Mouse (Mus musculus) E14TG2a.4 (cell line): ENCODE measurements around the gene Cbx1.
A peak's percentile ranks its signal among the peaks of the same experiment; 100 is the strongest.
"Not testable (repeated sequence)": the region's sequence is repeated elsewhere in the genome, so short reads cannot be mapped to it uniquely, and the experiment has no call there.

ENCODE experiments used
- H3K27me3 ChIP-seq: 2 replicates; pipeline ENCODE4 v1.6.1; 2014; ENCODE audit warnings: low read length, control low read depth; ENCODE audit not compliant: insufficient read depth
- H3K36me3 ChIP-seq: 2 replicates; pipeline ENCODE4 v1.6.1; 2014; ENCODE audit warnings: low read length, control low read depth; ENCODE audit not compliant: insufficient read depth
- H3K4me1 ChIP-seq: replicated peaks from 2 replicates; pipeline ENCODE4 v1.6.1; 2014; ENCODE audit warnings: low read depth, low read length, control low read depth
- H3K4me3 ChIP-seq: replicated peaks from 2 replicates; pipeline ENCODE4 v1.5.1; 2014; ENCODE audit warnings: mild to moderate bottlenecking, low read length
- H3K9me3 ChIP-seq: 2 replicates; pipeline ENCODE4 v1.6.1; 2014; ENCODE audit warnings: low read length, control low read depth
- CTCF ChIP-seq: conservative IDR thresholded peaks from 2 replicates; pipeline ENCODE4 v1.5.1; 2014; ENCODE audit warnings: low read length
- NANOG ChIP-seq: IDR thresholded peaks from 2 replicates; pipeline ENCODE4 v1.6.1; 2014; ENCODE audit warnings: borderline replicate concordance, low read length, mixed read lengths
- POU5F1 ChIP-seq: IDR thresholded peaks from 2 replicates; pipeline ENCODE4 v1.6.1; 2014; ENCODE audit warnings: low read length, borderline replicate concordance

The Cbx1 gene

GRCm38 (mm10) chr11:96839428-96839827, 50.5 kb downstream of the Cbx1 start:
- H3K27me3 ChIP-seq = no peaks in the 10 kb centered on the region
- TF ChIP-seq CTCF (no peak), POU5F1 (no peak), NANOG (no peak)
- H3K4me3 ChIP-seq = no peak overlapping the region
- no peaks in the 10 kb centered on the region for H3K36me3 ChIP-seq
- H3K4me1 ChIP-seq = peaks cover 65% of the 10 kb centered on the region
- no peaks in the 10 kb centered on the region for H3K9me3 ChIP-seq

GRCm38 (mm10) chr11:96839877-96840276, 51.0 kb downstream of the Cbx1 start:
- no peaks in the 10 kb centered on the region for H3K9me3 ChIP-seq
- H3K36me3 ChIP-seq = no peaks in the 10 kb centered on the region
- no peak for TF ChIP-seq NANOG
- TF ChIP-seq POU5F1 = no peak
- no peak for TF ChIP-seq CTCF
- no peak overlapping the region for H3K4me3 ChIP-seq
- H3K27me3 ChIP-seq = no peaks in the 10 kb centered on the region
- H3K4me1 ChIP-seq = peaks cover 68% of the 10 kb centered on the region

- H3K4me1 ChIP-seq = peaks cover 66% of the 10 kb centered on the region
- no peaks in the 10 kb centered on the region for H3K27me3 ChIP-seq
- H3K36me3 ChIP-seq = no peaks in the 10 kb centered on the region
- TF ChIP-seq NANOG = no peak
- TF ChIP-seq CTCF = no peak
- no peak for TF ChIP-seq POU5F1
- H3K9me3 ChIP-seq = no peaks in the 10 kb centered on the region
- H3K4me3 ChIP-seq = no peak overlapping the region
These were observed 51.4 kb downstream of the Cbx1 start for GRCm38 (mm10) chr11:96840290-96840689.

GRCm38 (mm10) chr11:96843627-96844026, 54.7 kb downstream of the Cbx1 start:
- H3K4me3 ChIP-seq = no peak overlapping the region
- H3K9me3 ChIP-seq = no peaks in the 10 kb centered on the region
- peaks cover 1% of the 10 kb centered on the region; the same call in 1 of the 2 replicates for H3K27me3 ChIP-seq
- no peaks in the 10 kb centered on the region for H3K36me3 ChIP-seq
- peaks cover 48% of the 10 kb centered on the region for H3K4me1 ChIP-seq
- TF ChIP-seq CTCF (no peak), NANOG (no peak), POU5F1 (no peak)

GRCm38 (mm10) chr11:96847240-96847639, 58.3 kb downstream of the Cbx1 start:
- H3K36me3 ChIP-seq = no peaks in the 10 kb centered on the region
- no peak for TF ChIP-seq NANOG
- no peak for TF ChIP-seq POU5F1
- TF ChIP-seq CTCF = no peak
- H3K4me1 ChIP-seq = peaks cover 38% of the 10 kb centered on the region
- no peaks in the 10 kb centered on the region for H3K9me3 ChIP-seq
- H3K4me3 ChIP-seq = no peak overlapping the region
- peaks cover 21% of the 10 kb centered on the region for H3K27me3 ChIP-seq

GRCm38 (mm10) chr11:96848694-96849093, 59.8 kb downstream of the Cbx1 start:
- TF ChIP-seq CTCF (no peak), POU5F1 (no peak), NANOG (no peak)
- Histone ChIP-seq H3K27me3 (peaks cover 24% of the 10 kb centered on the region), H3K4me3 (no peak overlapping the region), H3K9me3 (no peaks in the 10 kb centered on the region), H3K4me1 (peaks cover 42% of the 10 kb centered on the region), H3K36me3 (no peaks in the 10 kb centered on the region)

- peaks cover 27% of the 10 kb centered on the region for H3K27me3 ChIP-seq
- not testable (repeated sequence) for H3K36me3 ChIP-seq, H3K9me3 ChIP-seq, H3K4me3 ChIP-seq
- peaks cover 42% of the 10 kb centered on the region for H3K4me1 ChIP-seq
These were observed 60.2 kb downstream of the Cbx1 start for GRCm38 (mm10) chr11:96849145-96849544.

- Histone ChIP-seq H3K27me3 (peaks cover 27% of the 10 kb centered on the region), H3K4me1 (peaks cover 39% of the 10 kb centered on the region), H3K4me3 (peak within 1 kb of the TSS; percentile 77), H3K9me3 (no peaks in the 10 kb centered on the region), H3K36me3 (no peaks in the 10 kb centered on the region)
- TF ChIP-seq CTCF (no peak), NANOG (no peak), POU5F1 (no peak)
These were observed 60.9 kb downstream of the Cbx1 start, which contains the start of gene Copz2 for GRCm38 (mm10) chr11:96849681-96850467. Copz2 (plus strand) TSS chr11:96849870.

- Histone ChIP-seq H3K36me3 (no peaks in the 10 kb centered on the region), H3K4me1 (peaks cover 30% of the 10 kb centered on the region), H3K4me3 (no peak overlapping the region), H3K9me3 (no peaks in the 10 kb centered on the region), H3K27me3 (peaks cover 9% of the 10 kb centered on the region; the same call in 1 of the 2 replicates)
- TF ChIP-seq CTCF (no peak), POU5F1 (no peak), NANOG (no peak)
These were observed 68.5 kb downstream of the Cbx1 start for GRCm38 (mm10) chr11:96857446-96857845.
